Mouse (Mus musculus) intestine, embryonic 15.5 days (tissue): ENCODE measurements around the gene Hist1h3h. TPM values are rescaled to one million over a fixed set of nuclear protein-coding genes. Genes with fewer than 3 reads are reported as not detected.
A peak's percentile ranks its signal among the peaks of the same experiment; 100 is the strongest.
"Not testable (repeated sequence)": the region's sequence is repeated elsewhere in the genome, so short reads cannot be mapped to it uniquely, and the experiment has no call there.

ENCODE experiments used
- ATAC-seq: fragments of 200-750 bp; cut with Nextera tagmentation; 2 replicates; pipeline ENCODE4 v1.8.0; 2017; ENCODE audit warnings: moderate TSS enrichment, moderate library complexity
- H3K27ac ChIP-seq: fragments of 300-500 bp; sonication (generic); 2 replicates; pipeline ENCODE4 v1.5.1; 2015; ENCODE audit warnings: mild to moderate bottlenecking, inconsistent platforms
- H3K27me3 ChIP-seq: fragments of 300-500 bp; sonication (generic); replicated peaks from 2 replicates; pipeline ENCODE4 v1.6.1; 2015; ENCODE audit warnings: inconsistent platforms
- H3K36me3 ChIP-seq: fragments of 300-500 bp; sonication (generic); 2 replicates; pipeline ENCODE4 v1.6.1; 2015; ENCODE audit warnings: inconsistent platforms
- H3K4me1 ChIP-seq: fragments of 300-500 bp; sonication (generic); replicated peaks from 2 replicates; pipeline ENCODE4 v1.6.1; 2015; ENCODE audit warnings: inconsistent platforms
- H3K4me2 ChIP-seq: fragments of 300-500 bp; sonication (generic); replicated peaks from 2 replicates; pipeline ENCODE4 v1.6.1; 2015; ENCODE audit warnings: mild to moderate bottlenecking, inconsistent platforms
- H3K4me3 ChIP-seq: fragments of 300-500 bp; sonication (generic); replicated peaks from 2 replicates; pipeline ENCODE4 v1.5.1; 2015; ENCODE audit warnings: inconsistent platforms
- H3K9ac ChIP-seq: fragments of 300-500 bp; sonication (generic); 2 replicates; pipeline ENCODE4 v1.6.1; 2015; ENCODE audit warnings: inconsistent platforms
- H3K9me3 ChIP-seq: fragments of 300-500 bp; sonication (generic); 2 replicates; pipeline ENCODE4 v1.6.1; 2016; ENCODE audit warnings: inconsistent platforms
- WGBS: fragments of 180-500 bp; shearing (Covaris S2); methylation state at CpG from one replicate; pipeline ENCODE4 v1.1.7; 2015; 5-methylcytosine and 5-hydroxymethylcytosine counted together
- polyA plus RNA-seq: library from polyadenylated mRNA; unstranded; fragments of >200 nt; fragmentation: Nextera tagmentation; extraction: Ambion mirVana; gene quantifications from 2 replicates; pipeline ENCODE4 v1.2.1, GENCODE M21; 2015

Gene Hist1h3h
- polyA plus RNA-seq, 1 experiment from 2014 or later: 5.4 TPM

DNA sequence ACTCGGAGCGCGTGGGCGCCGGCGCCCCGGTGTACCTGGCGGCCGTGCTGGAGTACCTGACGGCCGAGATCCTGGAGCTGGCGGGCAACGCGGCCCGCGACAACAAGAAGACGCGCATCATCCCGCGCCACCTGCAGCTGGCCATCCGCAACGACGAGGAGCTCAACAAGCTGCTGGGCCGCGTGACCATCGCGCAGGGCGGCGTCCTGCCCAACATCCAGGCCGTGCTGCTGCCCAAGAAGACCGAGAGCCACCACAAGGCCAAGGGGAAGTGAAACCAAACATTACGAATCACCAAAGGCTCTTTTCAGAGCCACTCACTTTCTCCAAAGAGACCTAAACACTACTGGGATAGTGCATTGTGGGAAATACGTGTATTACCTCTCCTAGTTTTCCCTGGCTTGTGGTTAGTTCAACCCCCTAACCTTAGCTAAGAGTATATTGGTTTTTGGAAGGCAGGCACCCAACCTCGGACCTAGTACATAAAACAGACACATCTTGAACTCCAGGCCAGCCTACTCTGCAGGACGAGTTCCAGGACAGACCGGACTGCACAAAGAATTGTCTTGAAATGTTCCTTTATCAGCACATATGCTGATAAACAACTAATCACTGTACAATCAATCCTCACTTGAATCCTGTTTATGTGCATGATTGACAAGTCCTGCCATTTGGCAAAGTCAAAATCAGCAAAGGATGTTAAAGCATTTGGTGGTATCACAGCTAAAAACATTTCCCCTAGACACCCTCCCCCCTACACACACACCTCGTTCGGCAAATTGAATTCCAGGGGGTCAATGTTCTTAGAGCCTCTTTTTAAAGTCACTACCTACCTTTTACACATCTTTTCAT lies 693 bp upstream of the Hist1h3h start:
- under 1% methylated on average over 19 of the region's 38 CpGs for WGBS
- H3K27ac ChIP-seq: peak overlapping the region; percentile 93
- H3K9ac ChIP-seq: peak overlapping the region; percentile 54
- H3K4me3 ChIP-seq: peak overlapping the region; percentile 39
- ATAC-seq: 0 out of 2 replicates have a peak, but pooled peaks have one; percentile 3
- not testable (repeated sequence) for H3K27me3 ChIP-seq, H3K9me3 ChIP-seq, H3K36me3 ChIP-seq
- H3K4me2 ChIP-seq: peak overlapping the region; percentile 74
- peaks cover 16% of the 10 kb centered on the region for H3K4me1 ChIP-seq

DNA sequence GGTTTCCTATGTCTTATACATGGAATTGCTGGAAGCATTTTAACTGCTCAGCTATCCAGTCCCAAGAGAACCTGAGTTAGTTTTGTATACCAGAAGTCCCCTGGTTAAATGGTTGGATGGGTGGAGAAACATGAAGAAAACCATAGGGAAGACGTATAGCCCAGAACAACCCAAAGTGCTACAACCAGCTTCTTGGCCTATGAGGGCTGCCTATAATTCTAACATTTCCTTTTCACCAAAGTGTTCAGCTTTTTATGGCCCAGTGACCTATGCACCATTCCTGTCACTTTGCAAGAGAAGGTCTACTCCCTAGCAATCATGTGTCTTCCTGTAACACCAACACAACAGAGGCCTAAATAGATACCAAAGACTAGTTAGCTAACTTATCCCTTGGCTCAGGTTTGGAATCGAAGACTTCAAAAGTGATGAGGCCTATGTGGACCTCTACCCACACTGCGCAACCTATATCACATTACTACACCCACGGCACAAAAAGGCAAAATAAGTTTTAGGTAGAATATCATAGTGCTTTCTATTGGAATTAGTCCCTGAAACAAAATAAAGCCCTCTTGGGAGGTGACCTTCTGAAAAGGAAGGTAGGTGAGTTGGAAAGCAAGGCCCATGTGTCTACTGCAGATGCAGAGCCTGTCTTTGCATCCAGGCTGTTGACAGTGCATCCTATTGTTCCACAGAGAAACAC lies 1.1 kb downstream of the Hist1h3h start:
- H3K36me3 ChIP-seq: no peaks in the 10 kb centered on the region
- H3K27ac ChIP-seq: peak overlapping the region; percentile 75
- peak overlapping the region; percentile 39 for H3K4me3 ChIP-seq
- peaks cover 16% of the 10 kb centered on the region for H3K4me1 ChIP-seq
- no peaks in the 10 kb centered on the region for H3K9me3 ChIP-seq
- H3K9ac ChIP-seq: peak overlapping the region; percentile 52
- no peak for ATAC-seq
- H3K4me2 ChIP-seq: peak overlapping the region; percentile 65
- no peaks in the 10 kb centered on the region for H3K27me3 ChIP-seq
- 57% methylated on average over 4 of the region's 4 CpGs for WGBS

DNA sequence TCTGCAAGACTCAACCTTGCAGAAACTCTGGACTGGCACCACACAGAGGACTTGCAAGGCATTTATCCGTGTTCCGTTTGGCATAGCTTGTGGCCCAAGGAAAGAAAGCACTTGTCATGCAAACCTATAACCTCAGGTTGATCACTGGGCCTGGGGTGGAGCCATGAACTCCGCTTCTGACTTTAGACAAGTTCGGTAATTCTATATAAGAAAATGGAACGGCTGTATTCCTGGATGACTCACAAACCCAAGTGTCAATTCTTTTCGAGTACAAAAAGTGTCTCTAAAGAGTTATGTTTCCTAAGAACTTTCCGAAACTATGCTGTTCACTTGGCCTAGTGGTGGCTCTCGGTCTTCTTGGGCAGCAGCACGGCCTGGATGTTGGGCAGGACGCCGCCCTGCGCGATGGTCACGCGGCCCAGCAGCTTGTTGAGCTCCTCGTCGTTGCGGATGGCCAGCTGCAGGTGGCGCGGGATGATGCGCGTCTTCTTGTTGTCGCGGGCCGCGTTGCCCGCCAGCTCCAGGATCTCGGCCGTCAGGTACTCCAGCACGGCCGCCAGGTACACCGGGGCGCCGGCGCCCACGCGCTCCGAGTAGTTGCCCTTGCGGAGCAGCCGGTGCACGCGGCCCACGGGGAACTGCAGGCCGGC lies 3.8 kb downstream of the Hist1h3h start:
- Histone ChIP-seq H3K27ac (peak overlapping the region; percentile 82), H3K9ac (peak overlapping the region; percentile 30; the same call in 1 of the 2 replicates), H3K4me2 (peak overlapping the region; percentile 61), H3K4me3 (peak overlapping the region; percentile 37)
- H3K9me3 ChIP-seq, H3K27me3 ChIP-seq, H3K4me1 ChIP-seq, H3K36me3 ChIP-seq: not testable (repeated sequence)
- ATAC-seq: peak; percentile 29
- WGBS: 2% methylated on average over 27 of the region's 44 CpGs

DNA sequence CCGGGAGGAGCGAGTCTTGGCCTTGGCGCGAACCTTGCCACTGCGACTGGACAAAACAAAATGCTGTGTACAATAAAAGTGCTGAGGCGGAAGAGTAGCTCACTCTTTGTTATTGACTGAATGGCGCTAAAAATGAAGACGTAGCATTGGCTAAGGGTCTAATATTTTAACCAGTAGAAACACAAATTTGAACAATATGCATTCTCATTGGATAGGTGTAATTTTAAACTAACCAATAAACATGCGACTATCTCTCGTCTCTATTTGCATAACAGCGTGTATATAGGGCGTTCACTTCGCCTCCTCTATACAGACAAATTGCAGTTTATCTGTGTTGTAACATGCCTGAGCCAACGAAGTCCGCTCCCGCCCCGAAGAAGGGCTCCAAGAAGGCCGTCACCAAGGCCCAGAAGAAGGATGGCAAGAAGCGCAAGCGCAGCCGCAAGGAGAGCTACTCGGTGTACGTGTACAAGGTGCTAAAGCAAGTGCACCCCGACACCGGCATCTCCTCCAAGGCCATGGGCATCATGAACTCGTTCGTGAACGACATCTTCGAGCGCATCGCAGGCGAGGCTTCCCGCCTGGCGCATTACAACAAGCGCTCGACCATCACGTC lies 4.4 kb downstream of the Hist1h3h start, which contains the start of gene Hist1h2bm:
TSS of gene Hist1h2bm (plus strand) at position 288 of the 616 bp plus-strand sequence.
- ATAC-seq: peak; percentile 96

DNA sequence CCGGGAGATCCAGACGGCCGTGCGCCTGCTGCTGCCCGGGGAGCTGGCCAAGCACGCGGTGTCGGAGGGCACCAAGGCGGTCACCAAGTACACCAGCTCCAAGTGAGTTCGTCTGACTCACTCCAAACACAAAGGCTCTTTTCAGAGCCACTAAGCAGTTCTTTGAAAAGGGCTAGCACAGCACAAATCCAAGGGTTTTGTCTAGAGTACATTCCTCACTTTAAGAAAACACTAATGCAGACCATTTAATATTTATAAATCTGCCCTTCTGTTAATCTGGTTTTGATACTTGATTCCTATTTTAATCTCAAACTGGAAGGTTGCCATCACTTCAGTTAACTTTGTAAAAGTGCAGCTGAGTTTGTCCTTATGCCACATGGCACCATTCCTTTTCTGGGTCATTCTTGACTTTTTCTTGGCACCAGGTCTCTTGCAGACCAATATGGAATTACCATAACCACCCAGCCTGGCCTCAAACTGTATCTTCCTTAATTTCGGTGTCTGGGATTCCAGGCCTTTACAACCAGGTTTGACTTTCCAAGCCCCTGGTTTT lies 5.0 kb downstream of the Hist1h3h start:
- Histone ChIP-seq H3K36me3 (no peaks in the 10 kb centered on the region), H3K9me3 (no peaks in the 10 kb centered on the region), H3K4me2 (peak overlapping the region; percentile 60), H3K27me3 (no peaks in the 10 kb centered on the region), H3K4me3 (peak overlapping the region; percentile 29), H3K4me1 (peaks cover 8% of the 10 kb centered on the region), H3K27ac (peak overlapping the region; percentile 87), H3K9ac (peak overlapping the region; percentile 41)
- peak; percentile 17 for ATAC-seq
- WGBS: 3% methylated on average over 11 of the region's 11 CpGs

More for the DNA sequence above, 4.4 kb downstream of the Hist1h3h start, which contains the start of gene Hist1h2bm:
- Histone ChIP-seq H3K4me2 (peak within 1 kb of the TSS; percentile 61), H3K27ac (peak within 1 kb of the TSS; percentile 87), H3K4me3 (peak within 1 kb of the TSS; percentile 37), H3K9ac (peak within 1 kb of the TSS; percentile 41)
- H3K27me3 ChIP-seq, H3K4me1 ChIP-seq, H3K9me3 ChIP-seq, H3K36me3 ChIP-seq: not testable (repeated sequence)
- under 1% methylated on average over 37 of the region's 37 CpGs for WGBS

DNA sequence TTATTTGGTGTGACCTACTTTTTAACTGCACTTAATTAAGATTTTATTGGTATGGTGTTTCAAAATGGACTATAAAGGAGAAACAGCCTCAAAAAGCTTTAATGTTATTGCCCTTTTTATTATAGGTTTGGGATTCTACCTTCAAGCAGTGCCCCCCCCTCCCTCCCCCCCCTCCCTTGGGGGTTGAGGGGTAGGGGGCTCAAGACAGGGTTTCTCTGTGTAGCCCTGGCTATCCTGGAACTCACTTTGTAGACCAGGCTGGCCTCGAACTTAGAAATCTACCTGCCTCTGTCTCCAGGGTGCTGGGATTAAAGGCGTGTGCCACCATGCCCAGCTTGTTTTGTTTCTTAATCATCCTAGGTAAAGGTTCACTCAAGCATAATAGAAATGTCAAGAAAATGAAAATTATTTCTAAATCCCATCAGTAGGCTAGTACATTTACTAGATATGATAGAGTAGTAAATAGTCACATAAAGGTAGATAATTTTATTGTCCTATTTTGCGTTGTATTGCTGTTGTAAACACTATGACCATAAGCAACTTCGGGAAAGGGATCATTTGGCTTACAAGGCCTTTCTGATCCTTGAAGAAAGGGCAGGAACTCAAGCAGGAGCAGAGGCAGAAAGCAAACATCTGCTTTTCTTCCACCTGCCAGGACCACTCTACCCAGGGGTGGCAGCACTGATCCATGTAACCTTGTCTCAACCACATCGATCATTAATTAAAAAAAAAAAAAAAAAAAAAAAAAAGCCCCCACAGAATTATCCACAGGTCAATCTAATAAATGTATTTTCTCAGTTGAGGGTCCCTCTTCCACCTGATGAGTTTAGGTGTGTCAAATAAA lies 5.8 kb downstream of the Hist1h3h start:
- WGBS: 38% methylated on average over 5 of the region's 5 CpGs
- no peak overlapping the region; the same call in 1 of the 2 replicates for H3K27ac ChIP-seq

DNA sequence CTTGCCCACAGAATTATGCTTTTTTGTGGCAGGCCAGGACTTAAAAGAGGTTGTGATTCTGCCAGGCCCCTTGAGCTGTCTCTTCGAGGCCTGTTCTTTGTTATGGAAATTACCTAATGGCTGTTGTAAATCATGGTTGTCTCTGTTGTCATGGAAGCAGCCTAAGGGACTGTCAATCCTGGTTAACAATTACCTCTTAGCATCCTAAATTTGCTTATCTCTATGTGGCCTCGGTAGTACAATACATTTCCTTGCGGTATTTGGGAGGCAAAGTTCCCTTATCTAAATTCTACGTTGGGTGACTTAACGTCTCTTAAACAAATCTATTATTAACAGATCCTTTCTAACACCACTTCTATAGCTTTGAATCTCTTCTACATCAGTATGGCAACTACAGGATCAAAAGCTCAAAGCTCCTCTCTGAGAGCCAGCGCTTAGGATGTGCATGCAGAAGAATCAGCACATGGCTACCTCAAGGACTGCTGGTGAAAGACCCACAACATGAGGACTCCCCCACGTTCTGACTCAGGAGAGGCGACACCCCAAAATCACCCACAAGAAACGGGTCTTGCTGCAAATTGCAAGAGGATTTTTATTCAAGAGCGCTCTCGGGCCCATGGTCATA lies 10.6 kb downstream of the Hist1h3h start:
- Histone ChIP-seq H3K4me3 (no peak overlapping the region), H3K36me3 (no peaks in the 10 kb centered on the region), H3K27ac (no peak overlapping the region), H3K9ac (no peak overlapping the region), H3K4me2 (no peak overlapping the region), H3K27me3 (no peaks in the 10 kb centered on the region), H3K9me3 (no peaks in the 10 kb centered on the region), H3K4me1 (no peaks in the 10 kb centered on the region; the same call in 1 of the 2 replicates)
- ATAC-seq: peak; percentile 69
- WGBS: 30% methylated on average over 11 of the region's 11 CpGs

More for the DNA sequence above, 5.8 kb downstream of the Hist1h3h start:
- H3K27me3 ChIP-seq: no peaks in the 10 kb centered on the region
- no peak overlapping the region for H3K4me3 ChIP-seq
- H3K36me3 ChIP-seq: no peaks in the 10 kb centered on the region
- no peaks in the 10 kb centered on the region for H3K9me3 ChIP-seq
- ATAC-seq: no peak
- peaks cover 7% of the 10 kb centered on the region for H3K4me1 ChIP-seq
- no peak overlapping the region for H3K9ac ChIP-seq
- H3K4me2 ChIP-seq: peak overlapping the region; percentile 60; the same call in 1 of the 2 replicates

DNA sequence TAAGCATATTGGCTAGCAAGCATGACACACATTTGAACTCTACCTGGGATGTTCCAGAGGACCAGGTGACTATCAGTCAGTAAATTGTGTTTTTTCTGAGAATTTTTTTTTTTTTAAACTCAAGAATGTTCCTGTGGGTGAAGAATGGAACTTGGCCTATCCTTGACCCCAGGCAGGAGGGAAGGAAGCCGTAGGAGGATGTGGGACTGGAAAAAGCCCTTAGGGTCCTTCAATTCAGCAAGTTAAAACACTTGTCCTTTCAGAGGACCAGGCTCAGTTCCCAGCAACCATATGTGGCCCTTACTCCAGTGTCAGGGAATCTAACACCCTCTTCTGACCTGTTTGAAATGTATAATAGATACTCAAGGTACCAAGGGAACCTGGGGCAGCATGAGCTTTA lies 12.1 kb downstream of the Hist1h3h start:
- Histone ChIP-seq H3K9me3 (no peaks in the 10 kb centered on the region), H3K4me1 (no peaks in the 10 kb centered on the region; the same call in 1 of the 2 replicates), H3K27me3 (no peaks in the 10 kb centered on the region), H3K4me3 (no peak overlapping the region), H3K9ac (no peak overlapping the region), H3K27ac (no peak overlapping the region), H3K4me2 (no peak overlapping the region), H3K36me3 (no peaks in the 10 kb centered on the region)
- 61% methylated on average over 1 of the region's 1 CpGs for WGBS
- ATAC-seq: no peak

DNA sequence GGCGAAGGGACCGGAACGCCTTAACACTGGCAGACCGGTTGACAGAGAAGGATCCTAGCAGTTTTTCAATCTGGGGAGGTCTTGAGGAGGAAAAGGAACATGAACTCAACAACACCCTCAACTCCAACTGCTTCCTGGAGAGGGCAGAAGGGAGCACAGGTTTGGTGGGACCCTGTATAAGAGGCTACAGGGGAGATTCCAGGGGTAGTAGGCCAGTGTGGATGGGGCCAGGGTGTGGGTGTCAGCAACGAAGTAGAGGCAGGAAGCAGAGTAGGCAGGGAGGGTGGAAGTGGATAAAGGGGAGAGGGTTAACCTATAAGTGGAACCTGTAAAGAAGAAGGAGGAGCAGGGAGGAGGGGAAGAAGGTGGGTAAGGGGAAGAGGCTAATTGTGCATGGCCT lies 16.0 kb downstream of the Hist1h3h start:
- H3K4me2 ChIP-seq: no peak overlapping the region
- H3K9me3 ChIP-seq: no peaks in the 10 kb centered on the region
- no peak overlapping the region for H3K9ac ChIP-seq
- H3K4me3 ChIP-seq: no peak overlapping the region
- no peaks in the 10 kb centered on the region; the same call in 1 of the 2 replicates for H3K4me1 ChIP-seq
- H3K36me3 ChIP-seq: no peaks in the 10 kb centered on the region
- no peak overlapping the region for H3K27ac ChIP-seq
- 80% methylated on average over 5 of the region's 5 CpGs for WGBS
- H3K27me3 ChIP-seq: no peaks in the 10 kb centered on the region
- ATAC-seq: no peak

DNA sequence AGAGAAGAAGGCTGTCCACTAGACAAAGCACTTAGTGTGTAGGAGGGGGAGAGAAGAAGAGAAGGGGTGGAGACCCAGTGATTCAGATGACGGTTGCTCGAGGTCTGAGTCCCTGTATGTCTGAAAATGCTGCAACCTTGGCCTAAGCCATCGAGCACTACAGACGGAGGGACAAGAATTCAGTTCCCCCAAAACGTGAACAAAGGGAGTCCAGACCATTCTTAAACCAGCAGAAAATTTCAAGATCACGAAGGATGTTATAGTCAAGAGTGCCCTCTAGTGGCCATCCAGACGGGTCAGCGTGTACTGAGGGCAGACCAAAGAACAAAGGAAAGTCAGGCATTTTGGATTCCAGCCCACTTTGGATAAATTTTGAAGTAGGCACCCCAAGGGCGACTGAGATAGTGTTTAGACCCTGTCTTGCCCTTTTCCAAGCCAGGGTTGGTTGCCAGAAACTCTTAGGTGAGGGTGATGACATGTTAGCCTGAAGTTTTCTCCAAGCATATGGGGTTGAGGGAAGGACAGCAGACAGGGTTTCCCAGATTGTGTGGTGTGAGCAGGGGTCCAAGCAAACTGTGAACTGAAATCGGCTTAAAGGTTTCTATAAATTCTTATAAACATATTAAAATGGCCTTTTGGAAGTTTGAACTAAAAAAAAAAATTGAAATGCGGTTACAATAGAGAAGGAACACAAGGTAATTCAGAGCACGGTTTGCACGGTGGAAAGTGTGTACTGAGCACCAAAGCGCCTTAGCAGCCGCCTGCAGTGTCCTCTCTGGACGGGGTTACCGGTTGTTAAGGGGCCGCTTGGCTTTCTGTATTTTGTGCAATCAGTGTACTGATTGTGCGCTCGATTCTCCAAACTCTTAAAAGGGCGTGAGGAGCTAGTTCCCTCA lies 16.8 kb downstream of the Hist1h3h start:
- peak; percentile 84 for ATAC-seq
- H3K4me1 ChIP-seq: no peaks in the 10 kb centered on the region; the same call in 1 of the 2 replicates
- peak overlapping the region; percentile 45 for H3K4me3 ChIP-seq
- no peaks in the 10 kb centered on the region for H3K36me3 ChIP-seq
- peak overlapping the region; percentile 57 for H3K4me2 ChIP-seq
- H3K9ac ChIP-seq: peak overlapping the region; percentile 60
- no peaks in the 10 kb centered on the region for H3K9me3 ChIP-seq
- H3K27ac ChIP-seq: peak overlapping the region; percentile 96
- no peaks in the 10 kb centered on the region for H3K27me3 ChIP-seq
- WGBS: under 1% methylated on average over 21 of the region's 21 CpGs
